Mouse (Mus musculus) C2C12 (cell line): ENCODE results near the gene Kif26a.

Experiments used
- CTCF ChIP-seq: IDR thresholded peaks from one replicate; pipeline ENCODE4 v1.5.1; 2011; ENCODE audit not compliant: control insufficient read depth, insufficient read depth, insufficient read length
- MAX ChIP-seq: IDR thresholded peaks from one replicate; pipeline ENCODE4 v1.6.1; 2011; ENCODE audit warnings: mild to moderate bottlenecking, control low read depth
- MYOG ChIP-seq: IDR thresholded peaks from one replicate; pipeline ENCODE4 v1.6.1; 2011; ENCODE audit not compliant: control insufficient read depth, insufficient read length; ENCODE audit errors: extremely low read depth
- USF1 ChIP-seq: IDR thresholded peaks from one replicate; pipeline ENCODE4 v1.6.1; 2011; ENCODE audit warnings: low read depth, mild to moderate bottlenecking, control low read depth, moderate library complexity

- TF ChIP-seq CTCF (peak; percentile 55), MAX (no peak), USF1 (no peak), MYOG (no peak)
Observed at GRCm38 (mm10) chr12:112140231-112140630, 5.8 kb upstream of the Kif26a start.
